Mouse (Mus musculus) olfactory bulb, adult 2 months (tissue): ENCODE measurements around the gene Mttp.

Experiments used
- CTCF ChIP-seq: fragments of 200-500 bp; IDR thresholded peaks from 2 replicates; pipeline ENCODE4 v1.5.1; 2012; ENCODE audit warnings: low read depth, mild to moderate bottlenecking, low read length, moderate library complexity; ENCODE audit not compliant: insufficient read depth
- POLR2A ChIP-seq: fragments of 200-500 bp; IDR thresholded peaks from 2 replicates; pipeline ENCODE4 v1.6.1; 2012; ENCODE audit warnings: mild to moderate bottlenecking, low read depth, low read length, moderate library complexity; ENCODE audit not compliant: insufficient read depth

- TF ChIP-seq CTCF: no peak
- TF ChIP-seq POLR2A: no peak
Measured at GRCm38 (mm10) chr3:138105056-138105455, 39.7 kb downstream of the Mttp start.
